Mouse (Mus musculus) small intestine, adult 2 months (tissue): ENCODE results near the gene C2.

Experiments used
- CTCF ChIP-seq: fragments of 200-500 bp; IDR thresholded peaks from 2 replicates; pipeline ENCODE4 v1.5.1; 2012; ENCODE audit warnings: low read depth, mild to moderate bottlenecking, control low read depth, inconsistent platforms, low read length, moderate library complexity, mixed read lengths; ENCODE audit not compliant: insufficient replicate concordance, insufficient read length; ENCODE audit errors: extremely low read depth
- POLR2A ChIP-seq: fragments of 200-500 bp; IDR thresholded peaks from 2 replicates; pipeline ENCODE4 v1.6.1; 2012; ENCODE audit warnings: low read depth, mild to moderate bottlenecking, control low read depth, inconsistent platforms, low read length, moderate library complexity

DNA sequence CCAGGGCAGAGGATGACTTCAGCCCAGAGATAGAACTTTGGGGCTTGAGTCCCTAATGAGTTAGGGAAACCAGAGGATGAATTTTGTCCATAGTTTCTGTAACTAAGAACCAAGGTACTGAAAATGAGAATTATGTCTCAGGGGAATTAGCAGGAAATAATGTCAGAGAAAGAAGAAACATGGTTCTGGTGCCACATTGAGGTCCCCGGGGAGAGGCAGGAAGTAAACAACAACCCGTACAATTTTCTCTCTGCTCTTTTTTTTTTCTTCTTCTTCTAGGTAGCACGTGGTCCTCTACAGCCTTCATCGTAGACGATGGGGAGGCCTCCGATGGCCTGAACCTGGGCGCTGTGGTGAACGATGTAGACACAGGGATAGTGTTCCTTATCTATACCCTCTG, 34.2 kb upstream of the C2 start:
- TF ChIP-seq CTCF (no peak), POLR2A (no peak)
